Mouse (Mus musculus): Measurements from ENCODE around the gene Ctnnbl1. TPM values are rescaled to one million over a fixed set of nuclear protein-coding genes. Genes with fewer than 3 reads are reported as not detected.

The Ctnnbl1 gene
- polyA plus RNA-seq, 1 experiment from 2014 or later: 28.8 TPM

DNA sequence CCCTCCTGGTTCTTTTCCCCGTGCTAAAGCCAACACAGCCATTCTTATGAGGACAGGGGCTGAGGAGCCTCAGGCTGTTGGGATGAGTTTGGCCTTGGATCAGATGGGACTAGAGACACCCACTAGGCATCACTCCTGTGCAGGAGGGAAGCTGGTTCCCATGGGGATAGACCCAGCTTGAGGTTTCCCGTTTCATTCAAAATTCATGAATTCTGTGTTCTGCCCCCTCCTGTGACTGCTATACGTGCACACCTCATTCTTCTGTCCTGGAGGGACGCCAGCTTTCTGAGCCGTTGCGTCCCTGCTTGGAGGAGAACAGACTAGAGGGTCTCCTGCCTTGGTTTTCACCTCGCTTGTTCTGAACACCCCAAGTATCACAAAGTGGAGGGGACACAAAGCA, 189.3 kb downstream of the Ctnnbl1 start:
- no peaks in the 10 kb centered on the region for H3K9me3 ChIP-seq (replicated peaks)
- H3K27ac ChIP-seq: no peak overlapping the region
- 56% methylated on average over 7 of the region's 7 CpGs for WGBS (ENCODE audit: insufficient replicate concordance)
- DNase-seq (no peak), ATAC-seq (ENCODE audit: low read depth) (no peak)
- H3K9ac ChIP-seq: no peak overlapping the region
- peaks cover 41% of the 10 kb centered on the region for H3K27me3 ChIP-seq
- no peaks in the 10 kb centered on the region for H3K4me1 ChIP-seq (replicated peaks)
- no peak overlapping the region for H3K4me2 ChIP-seq
- H3K4me3 ChIP-seq (replicated peaks): no peak overlapping the region
- H3K36me3 ChIP-seq: no peaks in the 10 kb centered on the region

DNA sequence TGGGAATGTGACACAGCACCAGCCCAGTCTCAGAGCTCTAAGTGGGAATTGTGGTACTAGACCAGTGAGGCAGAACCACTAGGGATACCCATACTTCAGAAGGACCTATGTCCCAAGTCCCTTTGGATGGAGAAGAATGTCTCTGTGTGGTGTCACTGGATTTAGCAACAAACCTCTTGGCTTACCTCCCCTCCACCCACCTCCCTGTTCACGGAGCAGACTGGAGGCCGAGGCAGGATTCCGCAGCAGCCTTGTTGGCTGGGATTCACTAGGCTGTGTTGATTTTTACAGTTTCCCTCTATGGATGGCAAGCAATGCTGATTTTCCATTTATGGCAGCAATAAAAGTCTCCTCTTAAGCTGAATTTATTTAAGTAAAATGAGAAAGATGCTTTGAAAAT, 189.7 kb downstream of the Ctnnbl1 start:
- Histone ChIP-seq H3K4me1 (replicated peaks) (no peaks in the 10 kb centered on the region), H3K4me2 (no peak overlapping the region), H3K27ac (no peak overlapping the region), H3K27me3 (peaks cover 41% of the 10 kb centered on the region), H3K9me3 (replicated peaks) (no peaks in the 10 kb centered on the region), H3K4me3 (replicated peaks) (no peak overlapping the region), H3K9ac (no peak overlapping the region), H3K36me3 (no peaks in the 10 kb centered on the region)
- ATAC-seq (ENCODE audit: low read depth) (no peak), DNase-seq (no peak)
- 70% methylated on average over 3 of the region's 3 CpGs for WGBS (ENCODE audit: insufficient replicate concordance)

DNA sequence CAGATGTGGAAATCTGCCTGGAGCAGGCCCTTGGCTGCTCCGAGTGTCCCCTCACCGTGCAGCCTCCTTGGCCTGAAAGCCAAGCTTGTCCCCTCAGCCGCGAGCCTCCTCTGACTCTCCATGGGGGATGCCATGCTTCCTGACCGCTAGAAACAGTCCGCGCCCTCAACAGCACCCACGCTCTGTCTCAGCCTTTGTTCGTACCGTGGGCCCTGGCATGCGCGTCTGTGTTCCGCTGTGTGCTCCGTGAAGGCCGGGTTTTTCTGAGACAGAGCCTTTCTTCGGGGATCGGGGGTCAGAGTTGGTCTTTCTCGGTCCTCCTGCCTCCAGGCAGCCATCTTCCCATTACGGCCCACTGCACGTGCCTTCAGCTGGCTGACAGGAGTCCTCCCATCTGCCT, 190.2 kb downstream of the Ctnnbl1 start:
- Histone ChIP-seq H3K4me1 (replicated peaks) (no peaks in the 10 kb centered on the region), H3K4me2 (no peak overlapping the region), H3K9ac (no peak overlapping the region), H3K4me3 (replicated peaks) (no peak overlapping the region), H3K27ac (no peak overlapping the region), H3K27me3 (peaks cover 40% of the 10 kb centered on the region), H3K9me3 (replicated peaks) (no peaks in the 10 kb centered on the region), H3K36me3 (no peaks in the 10 kb centered on the region)
- ATAC-seq (ENCODE audit: low read depth) (no peak), DNase-seq (no peak)
- WGBS (ENCODE audit: insufficient replicate concordance): 56% methylated on average over 20 of the region's 20 CpGs

DNA sequence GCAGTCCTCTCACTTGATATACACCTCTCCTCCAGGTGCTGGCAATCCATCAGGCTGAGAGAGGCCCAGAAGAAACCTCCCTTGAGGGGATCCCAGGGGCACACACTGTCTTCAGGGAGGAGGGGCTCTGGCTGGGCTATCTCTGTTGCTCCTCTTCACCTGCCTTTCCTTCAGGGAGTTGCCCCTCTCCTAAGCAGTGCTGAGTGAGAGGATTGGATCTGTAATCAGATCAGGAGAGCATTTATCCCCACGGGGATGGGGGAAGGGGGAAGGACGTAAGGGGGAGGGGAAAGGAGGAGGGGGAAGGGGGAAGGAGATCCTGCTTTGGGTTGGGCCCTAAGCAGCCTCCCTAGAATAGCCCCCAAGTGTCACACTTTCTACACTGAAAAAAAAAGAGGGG, 190.6 kb downstream of the Ctnnbl1 start:
- Histone ChIP-seq H3K36me3 (no peaks in the 10 kb centered on the region), H3K4me3 (replicated peaks) (no peak overlapping the region), H3K4me2 (no peak overlapping the region), H3K9me3 (replicated peaks) (no peaks in the 10 kb centered on the region), H3K4me1 (replicated peaks) (no peaks in the 10 kb centered on the region), H3K27ac (no peak overlapping the region), H3K9ac (no peak overlapping the region), H3K27me3 (peaks cover 36% of the 10 kb centered on the region)
- ATAC-seq (ENCODE audit: low read depth) (no peak), DNase-seq (no peak)
- 16% methylated on average over 2 of the region's 2 CpGs for WGBS (ENCODE audit: insufficient replicate concordance)

DNA sequence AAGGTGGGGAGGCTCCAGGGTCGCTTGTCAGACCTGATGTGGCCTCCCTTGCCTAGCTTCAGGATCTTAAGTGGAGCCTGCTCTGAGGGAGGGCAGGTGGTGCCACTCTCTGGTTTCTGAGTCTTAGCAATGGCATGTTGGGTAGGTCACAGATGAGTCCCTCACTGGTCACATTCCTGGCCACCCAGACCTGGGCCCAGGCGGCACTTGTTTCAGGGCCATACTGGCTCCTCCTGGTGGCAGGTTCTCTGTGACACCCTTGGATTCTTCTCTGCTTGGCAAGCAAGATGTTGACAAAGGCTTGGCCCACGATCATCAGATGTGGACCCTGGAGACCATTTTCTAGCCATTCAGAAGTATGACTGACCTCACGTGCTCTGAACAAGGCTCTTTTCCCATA, 195.5 kb downstream of the Ctnnbl1 start:
- peaks cover 9% of the 10 kb centered on the region for H3K4me1 ChIP-seq (replicated peaks)
- H3K27me3 ChIP-seq: peaks cover 11% of the 10 kb centered on the region; the same call in 1 of the 2 replicates
- no peak overlapping the region for H3K9ac ChIP-seq
- H3K27ac ChIP-seq: no peak overlapping the region
- DNase-seq: no peak
- 59% methylated on average over 4 of the region's 4 CpGs for WGBS (ENCODE audit: insufficient replicate concordance)
- no peak for ATAC-seq (ENCODE audit: low read depth)
- no peak overlapping the region for H3K4me3 ChIP-seq (replicated peaks)
- H3K36me3 ChIP-seq: no peaks in the 10 kb centered on the region
- H3K9me3 ChIP-seq (replicated peaks): no peaks in the 10 kb centered on the region
- no peak overlapping the region for H3K4me2 ChIP-seq

DNA sequence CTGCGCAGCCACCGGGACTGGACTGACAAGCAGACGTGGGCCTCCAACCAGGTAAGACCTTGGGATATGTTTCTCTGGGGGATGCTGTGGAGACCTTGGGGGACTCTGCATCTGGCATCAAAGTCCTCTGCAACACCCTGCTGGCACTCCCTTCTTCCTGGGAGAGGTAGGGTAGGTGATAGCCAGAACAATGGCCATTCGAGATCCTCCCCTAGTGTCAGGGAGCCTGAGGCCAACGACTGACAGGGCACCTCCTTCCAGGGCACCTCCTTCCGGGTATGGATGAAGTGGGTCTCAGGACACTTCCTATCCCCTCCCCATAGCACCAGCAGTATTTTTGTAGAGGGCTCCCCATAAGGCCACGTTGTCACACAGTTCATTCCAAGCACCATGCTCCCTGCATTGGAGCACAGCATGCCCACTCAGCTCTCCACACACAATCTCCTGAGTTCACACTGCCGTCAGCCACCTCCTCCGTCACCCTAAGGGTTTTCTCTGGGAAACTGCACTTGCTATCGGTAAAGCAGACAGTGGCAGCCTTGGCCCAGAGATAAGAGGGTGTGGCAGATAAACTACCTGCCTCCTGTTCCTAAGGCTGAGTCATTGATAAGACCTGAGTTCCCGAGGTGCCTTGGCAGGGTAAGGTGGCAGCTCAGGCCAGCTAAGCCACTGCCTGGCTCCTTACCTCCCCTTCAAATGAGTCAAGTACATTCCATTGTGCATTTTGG, 198.4 kb downstream of the Ctnnbl1 start:
- peak; percentile 63 for ATAC-seq (ENCODE audit: low read depth)

DNA sequence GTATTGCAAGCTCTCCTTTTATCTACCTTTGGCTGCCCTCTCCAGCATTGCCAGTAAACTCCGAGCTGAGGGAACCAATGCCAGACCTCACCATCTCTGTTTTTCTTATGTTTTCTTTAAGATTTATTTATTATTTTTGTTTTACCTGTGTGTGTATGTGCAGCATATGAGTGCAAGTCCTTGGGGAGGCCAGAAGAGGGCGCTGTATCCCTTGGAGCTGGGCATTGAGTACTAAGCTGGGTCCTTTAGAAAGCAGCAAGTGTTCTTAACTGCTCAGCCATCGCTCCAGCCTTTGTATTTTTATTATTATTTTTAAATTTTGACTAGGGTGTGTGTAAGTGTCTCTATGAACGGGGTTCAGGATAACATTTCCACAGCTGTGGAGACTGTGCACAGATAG, 199.5 kb downstream of the Ctnnbl1 start:
- WGBS (ENCODE audit: insufficient replicate concordance): 60% methylated on average over 4 of the region's 4 CpGs
- Histone ChIP-seq H3K27me3 (peaks cover 40% of the 10 kb centered on the region), H3K4me3 (replicated peaks) (no peak overlapping the region), H3K36me3 (no peaks in the 10 kb centered on the region), H3K9ac (no peak overlapping the region), H3K27ac (no peak overlapping the region), H3K4me1 (replicated peaks) (peaks cover 9% of the 10 kb centered on the region), H3K9me3 (replicated peaks) (no peaks in the 10 kb centered on the region), H3K4me2 (no peak overlapping the region)
- ATAC-seq (ENCODE audit: low read depth) (no peak), DNase-seq (no peak)

More for the DNA sequence above, 198.4 kb downstream of the Ctnnbl1 start:
- peaks cover 30% of the 10 kb centered on the region for H3K27me3 ChIP-seq
- no peaks in the 10 kb centered on the region for H3K9me3 ChIP-seq (replicated peaks)
- DNase-seq: no peak
- H3K4me3 ChIP-seq (replicated peaks): no peak overlapping the region
- peaks cover 9% of the 10 kb centered on the region for H3K4me1 ChIP-seq (replicated peaks)
- no peaks in the 10 kb centered on the region for H3K36me3 ChIP-seq
- H3K27ac ChIP-seq: no peak overlapping the region
- no peak overlapping the region for H3K9ac ChIP-seq
- H3K4me2 ChIP-seq: no peak overlapping the region
- 33% methylated on average over 11 of the region's 11 CpGs for WGBS (ENCODE audit: insufficient replicate concordance)

DNA sequence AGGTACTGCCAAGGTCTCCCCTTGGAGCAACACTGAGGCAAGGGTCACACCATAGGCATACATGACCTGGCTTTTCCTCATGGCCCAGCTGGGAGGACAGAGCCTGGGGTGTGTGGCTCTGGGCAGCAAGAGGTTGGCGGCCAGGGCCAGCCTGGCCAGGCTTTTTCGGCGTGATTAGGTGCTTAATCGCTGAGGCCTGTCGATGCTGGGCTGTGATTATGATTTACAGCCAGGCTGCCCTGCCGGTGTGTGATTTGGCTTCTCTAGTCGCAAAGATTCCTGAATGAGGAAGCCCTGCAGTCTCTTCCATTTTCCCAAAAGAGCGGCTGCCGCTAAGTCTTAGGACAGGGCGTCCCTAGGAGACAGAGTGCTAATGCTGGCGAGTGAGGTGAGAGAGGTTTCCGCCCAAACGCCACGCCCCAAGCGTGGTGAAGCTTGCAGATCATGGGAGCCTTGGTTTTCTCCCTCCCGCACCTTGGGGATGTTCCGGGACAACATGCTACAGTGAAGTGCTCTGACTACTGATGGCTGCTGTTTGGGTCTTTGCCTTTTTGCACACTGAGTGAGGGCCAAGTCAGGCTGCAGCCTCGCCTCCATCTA, 203.5 kb downstream of the Ctnnbl1 start:
- peaks cover 74% of the 10 kb centered on the region for H3K27me3 ChIP-seq
- H3K4me1 ChIP-seq (replicated peaks): peaks cover 15% of the 10 kb centered on the region
- no peaks in the 10 kb centered on the region for H3K9me3 ChIP-seq (replicated peaks)
- H3K4me3 ChIP-seq (replicated peaks): no peak overlapping the region
- no peak for ATAC-seq (ENCODE audit: low read depth)
- 6% methylated on average over 18 of the region's 18 CpGs for WGBS (ENCODE audit: insufficient replicate concordance)
- DNase-seq: no peak
- H3K36me3 ChIP-seq: no peaks in the 10 kb centered on the region
- no peak overlapping the region for H3K27ac ChIP-seq
- 0 out of 2 replicates have a peak overlapping the region, but pooled peaks have one; percentile 0 for H3K4me2 ChIP-seq
- H3K9ac ChIP-seq: no peak overlapping the region

Other genes starting within 250 kb of the Ctnnbl1 start
- 34.5 and 35.9 TPM in 2 replicates for gene Nnat, start 177.3 kb upstream of the Ctnnbl1 start, polyA plus RNA-seq (2015; fragmentation: Nextera tagmentation; extraction: Ambion mirVana)
- 9.5 and 10.1 TPM in 2 replicates for gene Blcap, start 166.1 kb upstream of the Ctnnbl1 start, polyA plus RNA-seq (2015; fragmentation: Nextera tagmentation; extraction: Ambion mirVana)
- not detected in 2 replicates for gene Vstm2l, start 177.3 kb downstream of the Ctnnbl1 start, polyA plus RNA-seq (2015; fragmentation: Nextera tagmentation; extraction: Ambion mirVana)

Measured in liver, embryonic 13.5 days (tissue).